Mouse (Mus musculus) kidney, adult 11 months (tissue): ENCODE results near the gene Gm973.
A peak's percentile ranks its signal among the peaks of the same experiment; 100 is the strongest.
"Not testable (repeated sequence)": the region's sequence is repeated elsewhere in the genome, so short reads cannot be mapped to it uniquely, and the experiment has no call there.

ENCODE experiments used
- DNase-seq: peaks from one replicate; pipeline ENCODE4 v3.0.0; 2022

Gene Gm973

DNA sequence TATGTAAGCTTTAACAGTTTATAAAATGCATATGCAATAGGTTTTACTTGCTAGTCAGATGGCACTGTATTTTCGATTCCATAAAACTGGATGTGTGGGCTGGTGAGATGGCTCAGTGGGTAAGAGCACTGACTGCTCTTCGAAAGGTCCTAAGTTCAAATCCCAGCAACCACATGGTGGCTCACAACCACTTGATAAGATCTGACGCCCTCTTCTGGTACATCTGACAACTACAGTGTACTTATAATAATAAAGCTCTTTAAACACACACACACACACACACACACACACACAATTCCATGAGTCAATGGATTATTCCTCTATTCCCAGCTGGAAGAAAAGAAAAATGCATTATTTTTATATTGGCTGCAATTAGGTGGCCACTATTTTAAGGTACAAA is 122.3 kb downstream of the Gm973 start:
- DNase-seq: no peak

DNA sequence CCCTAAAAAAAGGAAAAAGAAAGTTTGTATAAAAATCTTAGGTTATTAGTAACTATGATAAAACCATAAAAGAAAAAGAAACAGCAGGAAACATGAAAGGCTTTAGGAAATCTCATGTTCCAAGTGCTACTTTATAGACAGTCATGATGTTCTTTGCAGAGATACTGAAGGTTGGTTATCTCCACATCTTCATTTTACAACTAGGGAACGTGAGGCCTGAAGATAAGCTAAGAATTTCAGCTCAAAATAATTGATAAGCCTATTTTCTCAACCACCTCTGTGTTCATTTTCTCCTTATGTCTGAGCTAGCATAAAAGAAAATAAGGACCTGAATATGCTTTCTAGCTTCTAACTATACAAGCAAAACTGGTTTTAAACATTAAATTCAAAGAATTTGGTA is 126.4 kb downstream of the Gm973 start:
- no peak for DNase-seq

- DNase-seq: not testable (repeated sequence)
These were observed 130.4 kb downstream of the Gm973 start for GRCm38 (mm10) chr1:59646502-59646901.

DNA sequence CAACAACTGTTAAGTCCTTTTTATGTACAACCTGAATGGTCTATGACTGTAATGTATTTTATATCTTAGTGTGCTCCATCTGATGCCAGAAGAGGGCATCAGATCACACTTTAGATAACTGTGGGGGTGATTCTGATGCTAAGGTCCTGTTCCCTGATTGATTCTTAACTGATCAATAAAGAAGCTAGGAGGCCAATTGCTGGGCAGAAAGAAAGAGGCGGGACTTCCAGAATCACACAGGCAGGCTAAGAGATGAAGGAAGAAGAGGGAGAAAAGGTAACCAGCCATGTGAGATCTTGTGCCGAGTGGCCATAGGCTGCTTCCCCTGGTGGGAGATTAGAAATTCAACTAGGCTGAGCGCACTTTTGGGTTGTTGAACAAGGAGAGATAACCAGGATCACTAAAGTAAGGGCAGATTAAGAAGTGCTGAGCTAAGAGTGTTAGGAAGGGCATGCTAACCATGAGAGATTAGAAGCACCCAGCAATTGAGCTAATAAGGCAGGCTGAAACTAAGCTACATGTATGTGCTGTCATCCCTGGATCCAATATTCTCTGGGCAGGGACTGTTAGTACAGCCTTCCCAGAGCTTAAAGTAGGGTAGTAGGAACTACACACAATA is 135.2 kb downstream of the Gm973 start:
- DNase-seq: no peak

- no peak for DNase-seq
These were observed 137.3 kb downstream of the Gm973 start for GRCm38 (mm10) chr1:59653243-59653911.

DNA sequence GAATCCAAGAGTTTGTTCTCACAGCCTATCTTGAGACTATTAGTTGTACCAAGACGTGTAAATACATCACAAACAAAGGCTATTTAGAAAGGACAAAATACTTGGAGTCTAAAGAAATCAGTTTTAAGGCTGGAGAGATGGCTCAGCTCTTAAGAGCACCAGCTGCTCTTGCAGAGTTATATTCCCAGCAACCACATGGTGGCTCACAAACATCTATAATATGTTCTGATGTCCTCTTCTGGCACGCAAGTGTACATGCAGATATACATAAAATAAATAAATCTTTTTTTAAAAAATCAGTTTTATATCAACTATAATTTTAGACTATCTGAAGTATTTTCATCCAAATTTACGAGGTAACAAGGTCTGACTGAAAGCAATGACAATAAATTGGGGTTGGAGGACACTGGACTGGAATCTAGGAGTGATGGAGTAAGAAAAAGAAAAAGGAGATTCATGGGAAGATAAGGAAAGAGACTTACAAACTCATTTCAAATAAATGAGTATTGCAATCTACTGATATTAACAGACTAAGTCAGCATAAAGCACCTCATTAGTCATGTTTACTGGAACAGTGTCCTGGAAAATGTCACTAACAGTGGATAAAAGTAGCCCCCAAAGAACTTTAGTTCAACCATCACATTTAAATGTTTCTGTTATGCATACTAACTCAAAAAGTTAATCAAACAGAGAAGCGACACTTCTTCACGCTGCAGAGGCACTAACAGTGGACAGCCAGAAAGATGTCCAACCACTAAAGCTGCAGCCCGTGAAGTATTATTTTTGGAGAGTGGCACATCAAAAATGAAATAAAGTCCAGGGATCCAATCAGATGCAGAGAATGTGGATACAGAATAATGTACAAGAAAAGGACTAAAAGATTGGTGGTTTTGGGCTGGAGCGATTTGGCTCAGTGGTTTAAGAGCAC is 140.4 kb downstream of the Gm973 start:
- no peak for DNase-seq

GRCm38 (mm10) chr1:59663456-59664135 is 147.5 kb downstream of the Gm973 start:
- DNase-seq: no peak

- DNase-seq: no peak
These were observed 152.8 kb downstream of the Gm973 start for GRCm38 (mm10) chr1:59668871-59669270.

DNA sequence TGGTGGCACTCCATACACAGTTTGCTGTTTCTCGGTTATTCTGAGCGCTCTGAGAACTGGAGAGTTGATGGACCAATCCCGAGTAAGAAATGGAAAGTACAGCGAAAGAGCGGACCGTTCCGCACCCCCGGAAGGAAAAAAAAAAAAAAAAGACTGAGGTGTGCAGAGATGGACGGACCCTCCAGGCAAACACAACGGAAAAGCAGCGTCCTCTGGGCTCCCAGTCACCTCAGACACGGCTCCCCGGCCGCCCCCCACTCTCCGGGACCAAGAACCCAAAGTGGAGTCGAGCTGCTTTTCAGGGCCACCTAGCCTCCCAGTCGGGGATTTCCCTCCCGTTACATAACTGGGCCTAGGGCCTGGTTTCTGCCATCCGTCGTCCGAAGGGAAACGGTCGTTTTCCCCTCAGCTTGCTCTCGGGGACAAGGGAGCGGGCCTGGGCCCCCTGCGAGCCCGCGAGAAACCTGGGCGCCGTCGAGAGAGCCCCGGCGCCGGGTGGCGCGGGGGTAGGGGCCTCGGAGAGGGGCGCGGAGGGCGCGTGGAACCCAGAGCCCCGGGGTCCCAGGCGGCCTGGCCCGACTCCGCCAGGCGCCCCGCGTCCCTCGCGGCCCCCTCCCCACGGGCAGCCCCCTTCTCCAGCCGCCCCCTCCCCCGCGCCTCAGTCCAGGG is 154.0 kb downstream of the Gm973 start:
- DNase-seq: peak; percentile 27

DNA sequence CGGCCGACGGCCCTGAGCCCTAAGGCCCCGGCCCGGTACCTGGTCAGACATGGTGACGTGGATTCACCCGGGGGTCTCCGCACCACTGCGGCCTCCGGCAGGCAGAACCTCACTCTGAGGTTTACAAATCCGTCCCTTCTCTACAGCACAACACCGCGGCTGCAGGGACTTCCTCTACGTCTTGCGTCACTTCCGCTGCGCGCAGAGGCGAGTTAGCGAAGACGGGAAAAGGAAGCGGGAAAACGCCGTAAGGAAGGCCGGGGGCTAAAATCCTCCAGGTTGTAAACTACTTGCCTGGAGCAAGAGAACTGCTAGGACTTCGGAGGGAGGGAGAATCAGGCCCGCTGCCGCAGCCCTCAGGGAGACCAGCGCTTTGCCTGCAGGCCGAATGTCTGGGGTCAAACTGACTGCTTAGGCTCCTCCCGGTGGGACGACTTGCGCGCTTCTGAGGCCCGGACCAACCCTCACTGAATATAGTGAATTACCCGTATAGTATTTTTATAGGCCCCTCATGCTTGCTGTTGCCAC is 154.6 kb downstream of the Gm973 start, which contains the start of gene Sumo1:
Sumo1 (minus strand) TSS at position 194 of the 528 bp plus-strand sequence.
- peak; percentile 87 for DNase-seq

- DNase-seq: no peak
These were observed 157.6 kb downstream of the Gm973 start for GRCm38 (mm10) chr1:59673661-59674060.

DNA sequence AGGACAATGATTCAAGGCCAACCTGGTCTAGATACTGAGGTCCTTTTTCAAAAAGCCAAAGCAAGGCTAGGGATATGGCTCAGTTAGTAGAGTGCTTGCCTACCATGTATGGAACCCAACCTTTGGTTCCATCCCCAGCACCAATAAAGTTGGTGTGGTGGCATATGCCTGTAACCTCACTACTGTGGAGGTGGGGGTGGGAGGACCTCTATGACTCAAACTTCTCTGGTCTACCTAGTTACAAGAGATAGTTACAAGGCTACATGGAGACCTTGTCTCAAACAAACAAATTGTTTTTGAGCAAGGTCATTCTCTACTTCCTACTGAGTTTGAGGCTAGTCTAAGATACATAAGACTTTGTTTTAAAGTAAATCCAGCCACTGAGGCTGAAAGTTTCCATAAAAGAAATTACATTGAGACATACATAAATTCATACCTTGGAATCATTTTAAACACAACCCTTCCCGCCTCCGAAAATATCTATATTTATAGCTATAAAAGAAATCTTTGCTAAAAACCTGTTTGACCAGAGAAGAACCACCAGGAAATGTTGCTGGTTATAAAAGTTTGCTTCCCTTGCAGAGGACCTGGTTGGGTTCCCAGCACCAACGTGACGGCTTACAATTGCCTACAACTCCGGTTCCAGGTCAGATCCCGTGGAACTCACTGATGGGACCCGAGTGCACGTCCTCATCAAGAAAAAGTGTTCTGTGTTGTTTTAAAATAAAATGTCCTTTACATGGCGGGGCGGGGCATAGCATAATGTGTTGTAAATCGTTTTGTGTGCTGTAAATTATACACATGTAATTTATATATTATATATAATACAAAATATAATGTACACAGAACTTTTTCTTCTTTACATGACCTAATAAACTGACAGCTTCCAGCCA is 168.1 kb downstream of the Gm973 start:
- DNase-seq: peak; percentile 39

- peak; percentile 92 for DNase-seq
These were observed 169.0 kb downstream of the Gm973 start, which contains the start of gene Nop58 for GRCm38 (mm10) chr1:59684819-59685755. Gene Nop58 (plus strand): TSS chr1:59684971.
